Mouse (Mus musculus): ENCODE measurements around the gene Dgcr2. TPM values are rescaled to one million over a fixed set of nuclear protein-coding genes. Genes with fewer than 3 reads are reported as not detected.

The Dgcr2 gene
- polyA plus RNA-seq, 1 experiment from 2014 or later = 105 TPM

- Histone ChIP-seq H3K9ac (no peak overlapping the region), H3K36me3 (ENCODE audit: insufficient read depth) (peaks cover 6% of the 10 kb centered on the region), H3K27me3 (ENCODE audit: insufficient read depth, low read length) (peaks cover 6% of the 10 kb centered on the region; the same call in 1 of the 2 replicates), H3K4me1 (ENCODE audit: insufficient read depth) (peaks cover 16% of the 10 kb centered on the region), H3K4me3 (ENCODE audit: low read depth, low read length) (no peak overlapping the region), H3K27ac (ENCODE audit: low read depth) (no peak overlapping the region), H3K4me2 (no peak overlapping the region), H3K9me3 (ENCODE audit: low read depth, low read length) (no peaks in the 10 kb centered on the region)
- no peak for DNase-seq
- ATAC-seq (ENCODE audit: insufficient read depth) = no peak
- 45% methylated on average over 4 of the region's 4 CpGs for WGBS
- no peak for TF ChIP-seq CTCF (IDR thresholded peaks at IDR 0.05; ENCODE audit: low read depth)
Observed at GRCm38 (mm10) chr16:17813173-17813572, 85.2 kb downstream of the Dgcr2 start.

GRCm38 (mm10) chr16:17812120-17812519 lies 86.2 kb downstream of the Dgcr2 start:
- Histone ChIP-seq H3K9me3 (ENCODE audit: low read depth, low read length) (no peaks in the 10 kb centered on the region), H3K4me3 (ENCODE audit: low read depth, low read length) (no peak overlapping the region), H3K4me1 (ENCODE audit: insufficient read depth) (peaks cover 25% of the 10 kb centered on the region), H3K4me2 (no peak overlapping the region), H3K27me3 (ENCODE audit: insufficient read depth, low read length) (peaks cover 6% of the 10 kb centered on the region; the same call in 1 of the 2 replicates), H3K27ac (ENCODE audit: low read depth) (no peak overlapping the region), H3K9ac (no peak overlapping the region), H3K36me3 (ENCODE audit: insufficient read depth) (peaks cover 16% of the 10 kb centered on the region)
- ATAC-seq (ENCODE audit: insufficient read depth) = no peak
- peak; percentile 84 for TF ChIP-seq CTCF (IDR thresholded peaks at IDR 0.05; ENCODE audit: low read depth)
- 4% methylated on average over 5 of the region's 5 CpGs for WGBS
- DNase-seq = peak; percentile 87

- WGBS = 8% methylated on average over 7 of the region's 7 CpGs
- Histone ChIP-seq H3K9ac (no peak overlapping the region), H3K4me1 (ENCODE audit: insufficient read depth) (peaks cover 37% of the 10 kb centered on the region), H3K4me3 (ENCODE audit: low read depth, low read length) (no peak overlapping the region), H3K27me3 (ENCODE audit: insufficient read depth, low read length) (peaks cover 23% of the 10 kb centered on the region), H3K9me3 (ENCODE audit: low read depth, low read length) (no peaks in the 10 kb centered on the region), H3K36me3 (ENCODE audit: insufficient read depth) (peaks cover 32% of the 10 kb centered on the region), H3K27ac (ENCODE audit: low read depth) (peak overlapping the region; percentile 88), H3K4me2 (peak overlapping the region; percentile 21; the same call in 1 of the 2 replicates)
- DNase-seq (peak; percentile 90), ATAC-seq (ENCODE audit: insufficient read depth) (peak; percentile 83)
- no peak for TF ChIP-seq CTCF (IDR thresholded peaks at IDR 0.05; ENCODE audit: low read depth)
Observed at GRCm38 (mm10) chr16:17809711-17810110, 88.7 kb downstream of the Dgcr2 start.

- peak overlapping the region; percentile 88 for H3K27ac ChIP-seq (ENCODE audit: low read depth)
Observed at GRCm38 (mm10) chr16:17809125-17809524, 89.2 kb downstream of the Dgcr2 start.

DNA sequence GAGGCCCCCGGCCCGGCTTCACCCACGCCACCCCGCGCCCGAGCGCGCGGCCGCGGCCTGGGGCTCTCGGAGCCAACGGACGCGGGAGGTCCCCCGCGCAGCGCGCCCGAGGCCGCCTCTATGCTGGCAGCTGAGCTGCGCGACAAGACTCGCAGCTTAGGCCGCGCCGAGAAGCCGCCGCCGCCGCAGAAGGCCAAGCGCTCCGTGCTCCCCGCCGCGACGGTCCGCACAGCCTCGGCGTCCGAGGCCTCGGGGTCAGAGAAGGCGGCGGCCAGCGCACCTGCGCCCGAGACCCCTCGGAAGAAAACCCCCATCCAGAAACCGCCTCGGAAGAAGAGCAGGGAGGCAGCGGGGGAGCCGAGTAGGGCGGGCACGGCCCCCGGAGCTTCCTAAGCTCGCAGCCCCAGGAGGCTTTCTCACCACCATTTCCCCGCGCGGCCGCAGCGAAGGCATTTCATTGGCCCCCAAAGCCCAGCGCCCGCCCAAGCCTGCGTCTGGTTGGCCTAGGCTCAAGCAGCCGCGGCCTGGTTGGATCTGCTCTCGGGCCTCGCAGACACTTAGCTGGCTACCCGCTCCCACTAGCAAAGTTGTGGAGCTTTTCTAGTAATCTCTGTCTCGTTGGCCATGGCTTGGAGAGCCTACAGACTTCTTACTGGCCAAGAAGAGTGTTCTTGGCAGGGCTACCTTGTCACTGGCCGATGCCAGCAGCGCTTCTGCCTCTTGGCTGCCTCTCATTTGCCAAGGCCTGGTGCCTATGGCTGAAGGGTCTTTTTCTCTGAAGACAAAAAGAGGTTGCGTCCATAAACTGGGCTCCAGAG lies 91.0 kb downstream of the Dgcr2 start:
- 7% methylated on average over 63 of the region's 73 CpGs for WGBS
- Histone ChIP-seq H3K27me3 (ENCODE audit: insufficient read depth, low read length) (peaks cover 44% of the 10 kb centered on the region), H3K4me3 (ENCODE audit: low read depth, low read length) (peak overlapping the region; percentile 37), H3K4me2 (peak overlapping the region; percentile 77), H3K27ac (ENCODE audit: low read depth) (peak overlapping the region; percentile 73; the same call in 1 of the 2 replicates), H3K4me1 (ENCODE audit: insufficient read depth) (peaks cover 60% of the 10 kb centered on the region), H3K36me3 (ENCODE audit: insufficient read depth) (peaks cover 52% of the 10 kb centered on the region), H3K9ac (peak overlapping the region; percentile 57), H3K9me3 (ENCODE audit: low read depth, low read length) (no peaks in the 10 kb centered on the region)
- peak; percentile 92 for DNase-seq
- no peak for TF ChIP-seq CTCF (IDR thresholded peaks at IDR 0.05; ENCODE audit: low read depth)
- ATAC-seq (ENCODE audit: insufficient read depth) = peak; percentile 33

More at GRCm38 (mm10) chr16:17809125-17809524, 89.2 kb downstream of the Dgcr2 start:
- Histone ChIP-seq H3K4me1 (ENCODE audit: insufficient read depth) (peaks cover 43% of the 10 kb centered on the region), H3K4me3 (ENCODE audit: low read depth, low read length) (no peak overlapping the region), H3K27me3 (ENCODE audit: insufficient read depth, low read length) (peaks cover 29% of the 10 kb centered on the region), H3K9ac (no peak overlapping the region), H3K4me2 (peak overlapping the region; percentile 21; the same call in 1 of the 2 replicates), H3K36me3 (ENCODE audit: insufficient read depth) (peaks cover 37% of the 10 kb centered on the region), H3K9me3 (ENCODE audit: low read depth, low read length) (no peaks in the 10 kb centered on the region)
- DNase-seq (no peak), ATAC-seq (ENCODE audit: insufficient read depth) (no peak)
- no peak for TF ChIP-seq CTCF (IDR thresholded peaks at IDR 0.05; ENCODE audit: low read depth)
- 72% methylated on average over 4 of the region's 4 CpGs for WGBS

DNA sequence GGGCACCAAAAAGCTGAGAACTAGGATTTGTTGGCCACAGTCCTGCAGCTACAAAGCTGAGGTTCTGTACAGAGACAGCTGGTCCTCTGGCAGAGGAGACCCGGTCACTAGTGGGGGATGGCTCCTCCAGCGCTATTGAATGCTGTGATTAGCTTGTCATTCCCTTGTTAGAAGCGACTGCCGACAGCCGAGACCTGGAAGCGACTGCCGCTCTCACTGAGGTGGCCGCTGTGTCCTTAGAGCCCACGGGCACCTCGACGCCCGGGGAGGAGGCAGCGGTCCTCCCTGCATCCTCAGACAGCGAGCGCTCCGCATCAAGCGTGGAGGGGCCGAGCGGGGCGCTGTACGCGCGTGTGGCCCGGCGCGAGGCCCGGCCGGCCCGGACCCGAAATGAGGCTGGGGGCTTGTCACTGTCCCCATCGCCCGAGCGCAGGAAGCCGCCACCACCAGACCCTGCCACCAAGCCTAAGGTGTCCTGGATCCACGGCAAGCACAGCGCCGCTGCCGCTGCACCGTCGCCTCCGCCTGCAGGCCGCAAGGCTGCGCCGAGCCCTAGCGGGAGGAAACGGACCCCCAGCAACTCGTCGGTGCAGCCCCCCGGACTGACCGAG lies 91.7 kb downstream of the Dgcr2 start:
- peaks cover 52% of the 10 kb centered on the region for H3K36me3 ChIP-seq (ENCODE audit: insufficient read depth)

GRCm38 (mm10) chr16:17804982-17805381 lies 93.4 kb downstream of the Dgcr2 start:
- no peak for TF ChIP-seq CTCF (IDR thresholded peaks at IDR 0.05; ENCODE audit: low read depth)
- Histone ChIP-seq H3K27ac (ENCODE audit: low read depth) (no peak overlapping the region), H3K4me1 (ENCODE audit: insufficient read depth) (peaks cover 64% of the 10 kb centered on the region), H3K27me3 (ENCODE audit: insufficient read depth, low read length) (peaks cover 58% of the 10 kb centered on the region), H3K4me3 (ENCODE audit: low read depth, low read length) (peak overlapping the region; percentile 28), H3K36me3 (ENCODE audit: insufficient read depth) (peaks cover 52% of the 10 kb centered on the region), H3K4me2 (peak overlapping the region; percentile 59), H3K9me3 (ENCODE audit: low read depth, low read length) (no peaks in the 10 kb centered on the region), H3K9ac (no peak overlapping the region)
- no peak for ATAC-seq (ENCODE audit: insufficient read depth)
- WGBS = 39% methylated on average over 7 of the region's 7 CpGs
- no peak for DNase-seq

More for the DNA sequence above, 91.7 kb downstream of the Dgcr2 start:
- peak overlapping the region; percentile 77 for H3K4me2 ChIP-seq
- no peak for TF ChIP-seq CTCF (IDR thresholded peaks at IDR 0.05; ENCODE audit: low read depth)
- WGBS = 8% methylated on average over 47 of the region's 50 CpGs
- peaks cover 52% of the 10 kb centered on the region for H3K27me3 ChIP-seq (ENCODE audit: insufficient read depth, low read length)
- H3K9ac ChIP-seq = peak overlapping the region; percentile 57
- peak overlapping the region; percentile 73; the same call in 1 of the 2 replicates for H3K27ac ChIP-seq (ENCODE audit: low read depth)
- H3K4me3 ChIP-seq (ENCODE audit: low read depth, low read length) = peak overlapping the region; percentile 37
- H3K4me1 ChIP-seq (ENCODE audit: insufficient read depth) = peaks cover 67% of the 10 kb centered on the region
- ATAC-seq (ENCODE audit: insufficient read depth) = no peak
- DNase-seq = peak; percentile 67
- H3K9me3 ChIP-seq (ENCODE audit: low read depth, low read length) = no peaks in the 10 kb centered on the region

All from lung, embryonic 14.5 days (tissue).